Mouse (Mus musculus) bone marrow, adult 2 months (tissue): Measurements from ENCODE around the gene Dgkb. TPM values are rescaled to one million over a fixed set of nuclear protein-coding genes. Genes with fewer than 3 reads are reported as not detected.

Experiments used
- H3K27ac ChIP-seq: fragments of 200-500 bp; 2 replicates; pipeline ENCODE4 v1.5.1; 2012; ENCODE audit warnings: low read depth, mild to moderate bottlenecking, control low read depth, inconsistent platforms, low read length; ENCODE audit not compliant: control insufficient read depth, poor library complexity, insufficient read depth
- H3K4me1 ChIP-seq: fragments of 200-500 bp; 2 replicates; pipeline ENCODE4 v1.6.1; 2011; ENCODE audit warnings: low read length; ENCODE audit not compliant: control insufficient read depth, insufficient read depth
- H3K4me3 ChIP-seq: fragments of 200-500 bp; replicated peaks from 2 replicates; pipeline ENCODE3; 2011; ENCODE audit warnings: mild to moderate bottlenecking, low read depth, low read length, control low read depth; ENCODE audit not compliant: control insufficient read depth
- CTCF ChIP-seq: fragments of 200-500 bp; IDR thresholded peaks from 2 replicates; pipeline ENCODE4 v1.5.1; 2011; ENCODE audit warnings: low read length, control low read depth; ENCODE audit not compliant: control insufficient read depth, insufficient read depth
- POLR2A ChIP-seq: fragments of 200-500 bp; IDR thresholded peaks from 2 replicates; pipeline ENCODE4 v1.6.1; 2011; ENCODE audit warnings: low read depth, mild to moderate bottlenecking, control low read depth, low read length, borderline replicate concordance; ENCODE audit not compliant: control insufficient read depth
- WGBS: fragments of 180-500 bp; shearing (Covaris S2); methylation state at CpG from one replicate; pipeline ENCODE4 v1.1.7; 2018; 5-methylcytosine and 5-hydroxymethylcytosine counted together
- polyA plus RNA-seq: library from polyadenylated mRNA; stranded (reverse); fragments of >200 nt; gene quantifications from 2 replicates; pipeline ENCODE4 v1.2.4, GENCODE M21; 2011; ENCODE audit warnings: low replicate concordance; ENCODE audit not compliant: missing spikeins, insufficient read depth, insufficient read length

Gene Dgkb
- polyA plus RNA-seq = 0.42 TPM in 1 of 2 replicates, not detected in the other

DNA sequence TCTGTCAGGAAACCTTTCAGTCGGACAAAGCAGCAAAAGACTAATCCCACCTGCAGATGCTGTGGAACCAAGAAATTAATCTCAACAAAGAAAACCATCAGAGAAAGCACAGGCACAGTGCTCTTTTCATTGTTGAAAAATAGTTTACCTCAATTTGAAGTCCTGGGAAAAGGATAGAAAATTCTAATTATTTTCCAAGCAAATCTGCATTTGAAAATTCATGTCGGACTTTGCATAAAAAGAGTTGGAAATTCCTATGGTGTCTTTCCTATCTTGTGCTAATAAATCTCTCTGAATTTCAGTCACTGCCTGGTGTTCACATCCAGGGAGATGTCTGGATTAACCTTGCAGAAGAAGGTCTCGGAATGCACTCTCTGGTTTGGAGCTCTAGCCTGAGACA, at the start of gene Dgkb:
Gene Dgkb (plus strand): TSS at position 301 of the 400 bp plus-strand sequence.
- 58% methylated on average over 3 of the region's 3 CpGs for WGBS
- no peak within 1 kb of the TSS for H3K27ac ChIP-seq

GRCm38 (mm10) chr12:37769844-37770243, 47.7 kb upstream of the Dgkb start:
- Histone ChIP-seq H3K4me3 (no peak overlapping the region), H3K27ac (no peak overlapping the region), H3K4me1 (no peaks in the 10 kb centered on the region)
- TF ChIP-seq POLR2A = no peak
- TF ChIP-seq CTCF = no peak
- WGBS = 36% methylated on average over 1 of the region's 1 CpGs

More for the DNA sequence above, at the start of gene Dgkb:
- Histone ChIP-seq H3K4me1 (no peaks in the 10 kb centered on the region), H3K4me3 (no peak within 1 kb of the TSS)
- TF ChIP-seq POLR2A (no peak), CTCF (no peak)

DNA sequence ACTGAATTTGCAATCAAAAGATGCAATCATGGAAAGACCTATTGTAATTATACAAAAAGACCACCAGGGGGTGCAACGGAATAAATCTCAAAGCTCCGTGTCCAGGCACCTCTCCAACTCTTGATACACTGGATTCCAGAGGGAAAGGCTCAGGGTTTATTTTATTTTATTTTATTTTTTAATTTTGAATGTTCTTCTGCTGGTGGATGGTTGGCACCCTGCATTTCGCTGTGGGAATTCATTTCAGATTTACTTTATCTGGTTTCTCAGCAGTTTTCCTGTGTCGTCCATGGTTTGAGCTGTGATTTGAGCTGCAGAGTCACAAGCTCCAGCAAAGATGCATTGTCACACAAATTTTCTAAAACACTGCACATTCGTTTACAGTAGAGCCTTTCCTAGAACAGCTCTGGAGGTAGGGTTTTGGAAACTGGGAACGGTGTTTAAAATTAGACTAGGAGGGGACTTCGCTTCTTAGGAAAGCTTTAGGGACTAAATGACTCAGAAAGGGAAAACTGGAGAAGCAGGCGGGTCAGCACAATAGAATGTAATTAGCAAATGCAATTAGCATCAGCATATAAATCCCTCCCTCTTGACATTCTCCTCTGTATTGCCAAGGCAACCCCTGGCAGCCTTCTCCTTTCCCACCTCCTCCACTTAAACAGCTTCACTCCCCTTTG, 43.7 kb upstream of the Dgkb start:
- no peaks in the 10 kb centered on the region for H3K4me1 ChIP-seq
- no peak overlapping the region for H3K27ac ChIP-seq
- WGBS = 20% methylated on average over 8 of the region's 8 CpGs
- TF ChIP-seq POLR2A (no peak), CTCF (no peak)
- H3K4me3 ChIP-seq = no peak overlapping the region

DNA sequence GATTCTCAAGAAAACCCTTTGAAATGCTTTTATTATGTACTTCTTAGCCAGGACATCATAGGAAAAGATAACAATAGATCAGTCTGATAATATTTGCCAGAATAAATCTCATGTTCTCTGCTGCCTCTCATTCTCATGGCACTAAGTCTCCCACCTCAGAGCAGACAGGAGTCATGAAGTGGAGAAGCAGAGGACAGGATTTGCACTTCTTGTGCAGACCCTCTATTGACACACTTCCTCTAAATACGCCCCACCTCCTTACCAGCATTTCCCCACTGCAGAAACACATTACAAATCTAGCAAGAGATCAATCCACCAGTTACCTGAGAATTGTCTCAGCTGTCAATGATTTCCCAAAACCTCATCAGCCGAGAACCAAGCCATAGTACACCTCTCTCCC, 42.9 kb upstream of the Dgkb start:
- no peak overlapping the region for H3K4me3 ChIP-seq
- WGBS = 26% methylated on average over 2 of the region's 2 CpGs
- no peaks in the 10 kb centered on the region for H3K4me1 ChIP-seq
- no peak overlapping the region for H3K27ac ChIP-seq
- TF ChIP-seq POLR2A (no peak), CTCF (no peak)

DNA sequence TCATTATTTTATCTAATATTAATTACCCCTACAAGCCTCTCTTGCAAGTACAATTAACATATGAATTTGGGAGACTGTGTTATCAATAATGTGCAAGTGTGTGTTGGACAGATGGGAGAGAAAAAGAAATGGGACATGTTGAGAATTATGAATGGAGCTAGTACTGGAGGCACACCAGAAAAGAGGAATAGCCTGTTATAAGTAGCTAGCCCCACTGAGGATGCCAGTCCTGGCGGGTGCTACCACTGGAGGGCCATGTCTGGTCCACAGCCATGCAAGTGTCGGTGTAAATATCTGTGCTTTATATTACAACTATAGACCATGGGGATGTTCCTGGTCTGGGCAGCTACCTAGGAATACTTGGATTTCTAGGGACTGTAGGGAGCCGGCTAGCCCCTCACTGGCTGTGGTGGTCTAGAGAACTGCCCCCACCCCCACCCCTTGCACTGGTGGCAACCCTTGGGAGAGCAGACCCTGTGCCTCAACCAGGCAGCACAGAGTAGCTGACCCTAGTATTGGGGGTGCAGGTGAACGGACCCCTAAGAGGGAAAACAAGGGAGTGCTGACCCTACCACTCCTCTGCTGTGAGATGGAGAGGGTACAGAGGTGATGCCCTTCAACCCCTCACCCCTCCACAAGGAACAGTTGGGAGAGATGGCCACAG, 21.1 kb upstream of the Dgkb start:
- no peak overlapping the region for H3K4me3 ChIP-seq
- 85% methylated on average over 4 of the region's 4 CpGs for WGBS
- TF ChIP-seq POLR2A (no peak), CTCF (no peak)
- no peaks in the 10 kb centered on the region for H3K4me1 ChIP-seq
- no peak overlapping the region for H3K27ac ChIP-seq

- WGBS = 82% methylated on average over 3 of the region's 3 CpGs
- Histone ChIP-seq H3K27ac (no peak overlapping the region), H3K4me1 (no peaks in the 10 kb centered on the region), H3K4me3 (no peak overlapping the region)
- no peak for TF ChIP-seq CTCF
- no peak for TF ChIP-seq POLR2A
Measured at GRCm38 (mm10) chr12:37814122-37814521, 3.4 kb upstream of the Dgkb start.

DNA sequence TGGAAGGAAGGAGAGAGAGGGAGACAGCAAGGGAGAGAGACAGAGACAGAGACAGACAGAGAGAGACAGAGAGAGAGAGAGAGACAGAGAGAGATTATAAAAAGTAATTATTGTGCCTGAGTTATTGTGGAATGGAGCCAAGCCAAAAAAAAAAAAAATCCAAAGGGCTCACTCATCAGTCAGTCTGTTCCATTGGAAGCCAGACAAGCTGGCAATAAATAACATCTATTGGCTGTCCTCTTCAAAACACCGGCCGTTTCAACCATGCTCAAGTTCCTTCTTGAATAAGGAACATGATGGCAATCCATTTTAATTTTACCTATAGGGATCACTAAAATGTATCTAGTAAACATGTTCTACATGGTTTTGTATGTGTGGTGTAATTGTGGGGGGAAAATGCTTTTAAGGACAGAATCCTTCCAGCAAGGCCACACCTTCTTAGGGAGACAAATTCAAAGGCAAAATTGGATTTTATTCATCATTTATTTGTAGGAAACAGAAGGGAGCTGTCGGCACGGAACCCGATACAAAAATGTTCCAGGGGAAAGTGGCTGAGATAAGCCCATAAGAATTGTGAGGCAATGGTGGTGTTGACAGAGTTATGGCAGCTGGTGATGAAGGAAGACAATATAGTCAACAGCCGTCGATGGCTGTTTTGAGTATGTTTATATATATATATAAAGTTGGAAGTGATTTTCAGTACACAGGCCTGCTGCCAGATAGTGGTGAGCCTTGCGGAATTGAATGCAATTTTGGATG, 3.7 kb downstream of the Dgkb start:
- WGBS = 72% methylated on average over 8 of the region's 8 CpGs
- TF ChIP-seq POLR2A (no peak), CTCF (no peak)
- Histone ChIP-seq H3K4me3 (no peak overlapping the region), H3K27ac (no peak overlapping the region), H3K4me1 (no peaks in the 10 kb centered on the region)

DNA sequence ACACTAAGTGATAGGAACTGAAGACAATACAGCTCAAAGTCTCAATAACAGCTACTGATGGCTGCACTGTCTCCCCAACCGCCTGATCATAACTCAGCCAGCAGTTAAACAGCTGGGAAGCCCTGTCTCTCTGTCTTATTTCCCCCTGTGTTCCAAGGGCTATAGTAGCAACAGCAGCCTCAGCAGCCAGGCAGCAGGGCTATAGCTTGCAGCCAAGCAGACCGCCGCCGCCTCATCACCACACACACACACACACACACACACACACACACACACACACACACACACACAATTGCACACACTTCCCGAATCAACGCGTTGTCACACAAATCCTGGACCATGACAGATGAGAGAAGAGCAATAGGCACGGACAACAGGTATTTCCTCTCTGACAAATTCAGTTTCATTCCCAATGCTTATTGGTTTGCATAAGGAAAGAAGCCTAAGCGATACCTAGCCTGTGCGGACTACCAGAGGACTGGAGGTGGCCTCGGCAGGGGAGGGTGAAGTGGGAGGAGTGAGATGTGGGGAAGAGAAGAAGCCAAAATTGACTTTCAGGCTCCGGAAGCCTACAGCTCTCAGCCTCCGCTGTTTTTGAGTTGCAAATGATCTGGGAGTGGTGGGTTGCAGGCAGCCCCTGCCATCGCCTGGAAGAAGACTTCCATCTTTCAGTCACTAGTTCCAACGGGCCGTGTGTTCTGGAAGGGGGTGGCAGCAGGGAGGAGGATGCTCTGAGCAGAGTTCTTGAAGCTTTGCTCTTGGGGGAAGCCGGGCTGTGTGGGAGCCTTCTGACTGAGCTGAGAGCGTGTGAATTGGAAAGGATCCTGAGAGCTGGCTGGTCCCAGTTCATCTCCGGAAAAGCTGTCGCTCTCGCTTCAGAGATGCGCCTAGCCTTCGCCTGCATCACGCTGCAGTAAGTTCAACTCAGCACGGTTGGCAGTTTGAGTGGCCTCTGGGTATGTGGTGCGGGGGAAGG, 62.8 kb downstream of the Dgkb start:
- H3K4me3 ChIP-seq = no peak overlapping the region
- 2% methylated on average over 26 of the region's 26 CpGs for WGBS
- TF ChIP-seq CTCF (no peak), POLR2A (no peak)
- no peaks in the 10 kb centered on the region for H3K4me1 ChIP-seq
- no peak overlapping the region for H3K27ac ChIP-seq
